Mouse (Mus musculus) testis, postnatal 14 days (tissue): ENCODE results near the gene Lgi1.

ENCODE experiments used
- DNase-seq: peaks from one replicate; pipeline ENCODE4 v3.0.0; 2021; ENCODE audit warnings: low spot score

Gene Lgi1

GRCm38 (mm10) chr19:38325854-38326253, 61.5 kb downstream of the Lgi1 start:
- no peak for DNase-seq

- no peak for DNase-seq
Observed at GRCm38 (mm10) chr19:38327002-38327401, 62.7 kb downstream of the Lgi1 start.

- DNase-seq: no peak
Observed at GRCm38 (mm10) chr19:38328010-38328409, 63.7 kb downstream of the Lgi1 start.

GRCm38 (mm10) chr19:38329257-38329656, 64.9 kb downstream of the Lgi1 start:
- DNase-seq: no peak

- no peak for DNase-seq
Observed at GRCm38 (mm10) chr19:38331072-38331471, 66.7 kb downstream of the Lgi1 start.

GRCm38 (mm10) chr19:38332245-38332644, 67.9 kb downstream of the Lgi1 start:
- no peak for DNase-seq

- DNase-seq: no peak
Observed at GRCm38 (mm10) chr19:38332820-38333219, 68.5 kb downstream of the Lgi1 start.

- no peak for DNase-seq
Observed at GRCm38 (mm10) chr19:38336553-38336952, 72.2 kb downstream of the Lgi1 start.

GRCm38 (mm10) chr19:38337332-38337731, 73.0 kb downstream of the Lgi1 start:
- no peak for DNase-seq

GRCm38 (mm10) chr19:38339734-38340133, 75.4 kb downstream of the Lgi1 start:
- no peak for DNase-seq

GRCm38 (mm10) chr19:38343246-38343645, 78.9 kb downstream of the Lgi1 start:
- DNase-seq: no peak

- no peak for DNase-seq
Observed at GRCm38 (mm10) chr19:38348271-38349012, 84.1 kb downstream of the Lgi1 start.

GRCm38 (mm10) chr19:38349013-38349341, 84.6 kb downstream of the Lgi1 start:
- no peak for DNase-seq

- no peak for DNase-seq
Observed at GRCm38 (mm10) chr19:38351202-38351601, 86.9 kb downstream of the Lgi1 start.

GRCm38 (mm10) chr19:38351728-38352127, 87.4 kb downstream of the Lgi1 start:
- no peak for DNase-seq

- no peak for DNase-seq
Observed at GRCm38 (mm10) chr19:38352495-38353130, 88.3 kb downstream of the Lgi1 start.

GRCm38 (mm10) chr19:38354279-38354678, 89.9 kb downstream of the Lgi1 start:
- no peak for DNase-seq

- peak; percentile 40 for DNase-seq
Observed at GRCm38 (mm10) chr19:38354819-38355360, 90.6 kb downstream of the Lgi1 start.

- DNase-seq: no peak
Observed at GRCm38 (mm10) chr19:38356211-38356828, 92.0 kb downstream of the Lgi1 start.

- no peak for DNase-seq
Observed at GRCm38 (mm10) chr19:38357956-38358623, 93.8 kb downstream of the Lgi1 start.

GRCm38 (mm10) chr19:38359287-38359686, 95.0 kb downstream of the Lgi1 start:
- no peak for DNase-seq
